Mouse (Mus musculus): Measurements from ENCODE around the gene Vwa5a.

The Vwa5a gene

GRCm38 (mm10) chr9:38718102-38718501 is at the start of gene Vwa5a:
Gene Vwa5a, plus strand, starts transcription at chr9:38718268.
- DNase-seq (ENCODE audit: low read depth, low spot score): no peak

- DNase-seq (ENCODE audit: low read depth, low spot score): no peak
Measured at GRCm38 (mm10) chr9:38672887-38673286, 45.2 kb upstream of the Vwa5a start.

GRCm38 (mm10) chr9:38674501-38674900 is 43.6 kb upstream of the Vwa5a start, which contains the start of gene Olfr918:
Gene Olfr918, minus strand, starts transcription at chr9:38674601.
- DNase-seq (ENCODE audit: low read depth, low spot score): no peak

- peak; percentile 13 for DNase-seq (ENCODE audit: low read depth, low spot score)
Measured at GRCm38 (mm10) chr9:38718927-38719441, 916 bp downstream of the Vwa5a start.

GRCm38 (mm10) chr9:38724044-38724443 is 6.0 kb downstream of the Vwa5a start:
- no peak for DNase-seq (ENCODE audit: low read depth, low spot score)

- no peak for DNase-seq (ENCODE audit: low read depth, low spot score)
Measured at GRCm38 (mm10) chr9:38728218-38728617, 10.2 kb downstream of the Vwa5a start.

GRCm38 (mm10) chr9:38741408-38741807 is 23.3 kb downstream of the Vwa5a start:
- DNase-seq (ENCODE audit: low read depth, low spot score): no peak

- peak; percentile 8 for DNase-seq (ENCODE audit: low read depth, low spot score)
Measured at GRCm38 (mm10) chr9:38744619-38745315, 26.7 kb downstream of the Vwa5a start.

GRCm38 (mm10) chr9:38751999-38752398 is 33.9 kb downstream of the Vwa5a start, which contains the start of gene Olfr920:
Gene Olfr920, plus strand, starts transcription at chr9:38752299.
- DNase-seq (ENCODE audit: low read depth, low spot score): no peak

GRCm38 (mm10) chr9:38772768-38773167 is 54.7 kb downstream of the Vwa5a start, which contains the start of gene Olfr921:
Gene Olfr921, plus strand, starts transcription at chr9:38773068.
- DNase-seq (ENCODE audit: low read depth, low spot score): no peak

- DNase-seq (ENCODE audit: low read depth, low spot score): no peak
Measured at GRCm38 (mm10) chr9:38792689-38793088, 74.6 kb downstream of the Vwa5a start.

All from c-Kit-negative CD71-positive TER-119-positive erythroid progenitor cells, embryonic 14.5 days (primary cell).